In the genomic region with DNA sequence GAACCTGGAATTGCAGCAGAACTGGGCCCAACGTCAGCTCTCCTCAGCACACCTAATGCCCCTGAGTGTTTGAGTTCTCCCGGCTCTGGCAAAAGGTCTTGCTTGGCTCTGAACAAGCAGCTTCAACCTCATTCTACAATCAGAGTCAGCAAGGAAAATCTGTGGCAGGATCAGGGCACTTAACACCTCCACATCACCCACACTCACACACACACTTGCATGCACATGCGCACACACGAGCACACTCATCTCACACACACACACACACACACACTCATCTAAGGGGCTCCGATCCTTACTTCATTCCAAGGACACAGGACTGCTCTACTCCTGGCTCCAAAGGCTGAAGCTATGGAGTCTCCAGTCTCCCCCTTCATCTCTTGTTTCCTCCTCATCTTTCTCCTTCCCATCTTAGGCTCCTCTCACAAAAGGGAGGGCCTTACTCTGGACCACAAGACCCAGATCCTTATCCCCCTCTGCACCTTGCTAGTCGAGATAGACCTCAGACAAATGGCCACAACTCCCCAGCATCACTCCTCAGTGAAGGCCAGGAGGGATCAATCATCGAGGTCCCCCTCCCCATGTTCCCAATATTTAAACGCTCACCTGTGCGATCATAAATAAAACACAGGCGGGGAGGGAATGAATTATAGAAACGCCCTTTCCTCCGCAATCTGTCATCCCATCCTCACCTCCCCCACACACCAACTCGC, we compare ENCODE assay signal across 9 mouse cellular contexts. TPM values are rescaled to one million over a fixed set of nuclear protein-coding genes. Genes with fewer than 3 reads are reported as not detected.
DNase-seq lines count a peak whose midpoint lies in the region; ATAC-seq and TF ChIP-seq lines count a peak whose summit lies in the region.
"Had no signal": no experiment of that assay in that cellular context is flagged by ENCODE, and none has a peak within 500 bp of the region (broad histone marks: within the 10 kb centered on the region; RNA-seq: fewer than 3 reads in every experiment).

No protein-coding gene starts in this region.

- peak overlapping the region; percentile 95 for H3K9ac ChIP-seq in heart, embryonic 16.5 days (ENCODE audit: low read length)
- H3K9ac ChIP-seq in midbrain, embryonic 13.5 days (replicated peaks): peak overlapping the region; percentile 48
- H3K9ac ChIP-seq in kidney, embryonic 14.5 days (ENCODE audit: low read depth, low read length): no peak overlapping the region

- peak overlapping the region; percentile 92 for H3K27ac ChIP-seq in layer of hippocampus, adult 2 months
- peak overlapping the region; percentile 71 for H3K27ac ChIP-seq in brown adipose tissue, adult 24 weeks (replicated peaks; ENCODE audit: low read depth, low read length)
- peak overlapping the region; percentile 97 for H3K27ac ChIP-seq in heart, embryonic 16.5 days (ENCODE audit: low read length)
- H3K27ac ChIP-seq in midbrain, embryonic 13.5 days: no peak overlapping the region; the same call in 1 of the 2 replicates
- no peak overlapping the region for H3K27ac ChIP-seq in kidney, embryonic 14.5 days (ENCODE audit: low read depth, low read length)

- 67% methylated on average over 13 of the region's 13 CpGs for WGBS in heart, embryonic 16.5 days
- WGBS in midbrain, embryonic 13.5 days: 80% methylated on average over 13 of the region's 13 CpGs
- 58% methylated on average over 13 of the region's 13 CpGs for WGBS in kidney, embryonic 14.5 days

- H3K4me3 ChIP-seq in layer of hippocampus, adult 2 months: peak overlapping the region; percentile 85
- H3K4me3 ChIP-seq in brown adipose tissue, adult 24 weeks (ENCODE audit: insufficient read depth, low read depth, low read length): peak overlapping the region; percentile 16
- peak overlapping the region; percentile 94 for H3K4me3 ChIP-seq in heart, embryonic 16.5 days (ENCODE audit: low read length)
- H3K4me3 ChIP-seq in midbrain, embryonic 13.5 days (replicated peaks): peak overlapping the region; percentile 18
- no peak overlapping the region for H3K4me3 ChIP-seq in kidney, embryonic 14.5 days (ENCODE audit: low read length)

- H3K27me3 ChIP-seq in heart, embryonic 16.5 days (ENCODE audit: control insufficient read depth, insufficient read depth, low read length): no peaks in the 10 kb centered on the region
- H3K27me3 ChIP-seq in midbrain, embryonic 13.5 days: no peaks in the 10 kb centered on the region
- H3K27me3 ChIP-seq in kidney, embryonic 14.5 days (ENCODE audit: control insufficient read depth, insufficient read depth, low read length): no peaks in the 10 kb centered on the region
- H3K27me3 ChIP-seq: Patski had no signal

- peaks cover 24% of the 10 kb centered on the region for H3K4me1 ChIP-seq in brown adipose tissue, adult 24 weeks (ENCODE audit: control insufficient read depth, insufficient read depth, insufficient read length, low read length)
- peaks cover 36% of the 10 kb centered on the region for H3K4me1 ChIP-seq in heart, embryonic 16.5 days (ENCODE audit: control insufficient read depth, insufficient read depth, low read length)
- H3K4me1 ChIP-seq in midbrain, embryonic 13.5 days (replicated peaks): peaks cover 33% of the 10 kb centered on the region
- peaks cover 16% of the 10 kb centered on the region; the same call in 1 of the 2 replicates for H3K4me1 ChIP-seq in kidney, embryonic 14.5 days (ENCODE audit: control insufficient read depth, insufficient read depth, low read length)

- no peak for ATAC-seq in heart, embryonic 16.5 days (replicated peaks; ENCODE audit: extremely low read depth, insufficient read depth, low FRiP score)
- ATAC-seq in midbrain, embryonic 13.5 days: no peak
- no peak for ATAC-seq in kidney, embryonic 14.5 days (ENCODE audit: low FRiP score, low TSS enrichment)
- ATAC-seq: Patski had no signal

- peak in 1 of 2 experiments; percentile 41 for DNase-seq in layer of hippocampus, adult 2 months (ENCODE audit: low spot score in 2 of 2)
- no peak for DNase-seq in layer of hippocampus, postnatal 10 days (ENCODE audit: low spot score in 2 of 2)
- DNase-seq in kidney, postnatal 14 days: no peak
- no peak for DNase-seq in ovary, adult 18-20 months (ENCODE audit: low spot score)

- peaks cover 5% of the 10 kb centered on the region; the same call in 1 of the 2 replicates for H3K9me3 ChIP-seq in heart, embryonic 16.5 days (replicated peaks; ENCODE audit: control insufficient read depth, low read length)
- H3K9me3 ChIP-seq in midbrain, embryonic 13.5 days: no peaks in the 10 kb centered on the region
- no peaks in the 10 kb centered on the region for H3K9me3 ChIP-seq in kidney, embryonic 14.5 days (ENCODE audit: control insufficient read depth, low read length)

- no peak for TF ChIP-seq CTCF in layer of hippocampus, adult 2 months (conservative IDR thresholded peaks at IDR 0.05)

- peaks cover 2% of the 10 kb centered on the region; the same call in 1 of the 2 replicates for H3K36me3 ChIP-seq in heart, embryonic 16.5 days (ENCODE audit: control insufficient read depth, insufficient read depth)
- 0 out of 2 replicates have a peak, but pooled peaks cover 2% of the 10 kb centered on the region for H3K36me3 ChIP-seq in midbrain, embryonic 13.5 days
- no peaks in the 10 kb centered on the region for H3K36me3 ChIP-seq in kidney, embryonic 14.5 days (ENCODE audit: control insufficient read depth, insufficient read depth, low read length)

- peak overlapping the region; percentile 78 for H3K4me2 ChIP-seq in heart, embryonic 16.5 days (ENCODE audit: low read depth, low read length)
- H3K4me2 ChIP-seq in midbrain, embryonic 13.5 days (replicated peaks): peak overlapping the region; percentile 84
- H3K4me2 ChIP-seq in kidney, embryonic 14.5 days (replicated peaks; ENCODE audit: low read depth, low read length): no peak overlapping the region

RNA-seq across cellular contexts. Expression of a gene that starts 3.0 kb away (rescaled TPM):
- total RNA-seq in layer of hippocampus, adult 2 months (2021): 100 to 1,000 TPM; 222 to 229 TPM
- total RNA-seq in layer of hippocampus, postnatal 10 days (2021): 100 to 1,000 TPM; 147 to 148 TPM
- polyA plus RNA-seq in brown adipose tissue, adult 24 weeks (2012; ENCODE audit: insufficient read depth, insufficient read length, missing spikeins): 254 and 431 TPM in 2 replicates
- polyA plus RNA-seq in heart, embryonic 16.5 days (2015; fragmentation: Nextera tagmentation; extraction: Ambion mirVana): 141 and 152 TPM in 2 replicates
- polyA plus RNA-seq in midbrain, embryonic 13.5 days (2015; fragmentation: Nextera tagmentation; extraction: Ambion mirVana): 77.6 and 78.7 TPM in 2 replicates
- polyA plus RNA-seq in kidney, embryonic 14.5 days (2014; fragmentation: Nextera tagmentation; extraction: Ambion mirVana): 39.3 and 49.5 TPM in 2 replicates

Comparison
In these comparisons a context has a peak if more than half of its experiments do, and no peak if none do; other contexts are left out.
1. H3K27ac ChIP-seq: peak in layer of hippocampus, adult 2 months (single experiment), brown adipose tissue, adult 24 weeks (single experiment) and heart, embryonic 16.5 days (single experiment); none in midbrain, embryonic 13.5 days (single experiment) and kidney, embryonic 14.5 days (single experiment).